Mouse (Mus musculus): ENCODE data around the gene Dtx3l.
"Not testable (repeated sequence)": the region's sequence is repeated elsewhere in the genome, so short reads cannot be mapped to it uniquely, and the experiment has no call there.

The Dtx3l gene

GRCm38 (mm10) chr16:35924341-35924740 is 14.6 kb downstream of the Dtx3l start:
- no peak for DNase-seq (ENCODE audit: low spot score)

GRCm38 (mm10) chr16:35923546-35924198 is 15.3 kb downstream of the Dtx3l start:
- no peak for DNase-seq (ENCODE audit: low spot score)

DNA sequence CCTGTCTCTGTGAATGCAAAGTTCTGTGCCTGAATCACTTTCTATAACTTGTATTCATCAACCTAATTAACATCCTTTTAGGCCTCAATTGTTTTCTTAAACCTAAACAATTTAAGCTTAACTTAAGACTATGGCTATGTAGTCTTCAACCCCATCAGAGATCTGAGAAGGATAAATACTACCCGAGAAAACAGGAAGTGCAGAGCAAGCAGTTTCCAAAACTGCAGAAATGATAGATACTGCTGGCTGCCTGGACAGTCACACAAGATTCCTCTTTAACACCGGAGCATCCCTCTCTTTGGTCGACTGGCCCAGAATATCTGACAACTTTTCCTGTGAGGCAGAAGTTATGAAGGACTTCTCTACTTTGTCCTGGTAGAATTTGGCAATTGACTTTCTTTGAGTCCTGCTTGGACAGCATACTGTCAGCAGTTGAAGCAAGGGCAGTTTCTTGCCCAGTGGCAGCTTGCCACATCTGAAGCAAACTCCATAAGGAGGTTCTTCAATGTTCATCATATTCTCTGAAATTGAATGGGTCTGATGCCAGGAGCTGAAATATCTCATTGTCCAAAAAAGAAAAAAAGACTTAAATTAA is 16.6 kb downstream of the Dtx3l start:
- no peak for DNase-seq (ENCODE audit: low spot score)

DNA sequence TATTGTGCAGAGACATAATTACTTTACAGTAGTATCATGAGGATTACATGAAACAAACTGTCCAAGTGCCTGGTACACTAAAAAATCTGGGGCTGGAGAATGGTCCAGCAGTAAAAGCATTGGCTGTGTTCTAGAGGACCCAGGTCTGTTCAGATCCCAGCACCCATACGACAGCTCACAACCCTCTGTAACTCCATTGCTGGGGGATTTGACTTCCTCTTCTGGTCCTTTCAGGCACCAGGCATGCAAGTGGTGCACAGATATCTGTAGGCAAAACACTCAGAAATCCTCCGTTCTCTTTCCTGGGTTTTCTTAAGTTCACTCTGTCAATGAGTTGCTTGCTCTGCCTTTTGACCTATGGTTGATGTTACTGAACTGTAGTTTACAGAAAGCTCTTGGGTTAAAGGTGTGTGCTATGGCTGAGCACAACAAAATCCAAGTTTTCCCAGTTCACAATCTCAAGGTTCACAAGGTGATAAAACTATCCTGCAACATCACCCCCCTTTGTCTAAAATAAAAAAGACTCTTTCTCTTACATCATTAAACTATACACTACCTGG is 17.2 kb downstream of the Dtx3l start:
- no peak for DNase-seq (ENCODE audit: low spot score)

DNA sequence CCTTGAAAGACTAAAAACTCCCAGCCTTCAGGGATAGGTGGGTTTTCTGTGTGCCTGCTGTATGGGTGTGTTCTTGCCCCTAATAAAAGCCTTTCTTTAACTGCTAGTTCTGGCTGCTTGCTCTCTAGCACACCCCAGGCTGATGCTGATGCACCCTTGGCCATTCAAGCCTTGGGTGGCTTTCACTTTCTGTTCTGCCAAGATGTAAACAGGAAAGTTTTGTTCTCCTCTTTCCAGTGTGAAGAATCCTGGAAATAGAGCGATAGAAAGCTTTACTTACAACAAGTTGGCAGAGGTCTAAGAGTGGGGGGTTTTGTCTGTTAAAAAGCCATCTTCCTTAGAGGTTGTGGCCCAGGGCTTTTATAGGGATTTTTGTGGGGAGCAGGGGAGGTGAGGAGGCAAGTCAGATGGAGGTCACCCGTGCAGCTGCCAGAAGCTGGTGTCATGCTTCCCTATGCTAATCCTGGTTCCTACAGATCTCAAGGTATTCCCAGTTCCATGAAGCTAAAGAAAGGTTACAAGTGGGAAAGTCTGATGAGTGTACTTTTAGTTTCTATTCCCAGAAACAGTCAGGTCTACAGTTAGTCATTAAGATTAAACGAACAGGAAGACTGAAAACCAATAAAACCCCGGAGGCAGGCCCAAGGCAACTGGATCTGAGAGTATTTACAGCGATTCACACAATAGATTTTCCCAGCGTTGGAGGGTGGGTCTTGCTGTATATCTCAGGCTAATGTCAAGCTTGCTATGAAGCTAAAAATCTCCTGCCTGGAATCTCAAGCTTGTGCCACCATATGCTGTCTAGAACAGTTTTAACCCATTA is 20.0 kb downstream of the Dtx3l start:
- no peak for DNase-seq (ENCODE audit: low spot score)

DNA sequence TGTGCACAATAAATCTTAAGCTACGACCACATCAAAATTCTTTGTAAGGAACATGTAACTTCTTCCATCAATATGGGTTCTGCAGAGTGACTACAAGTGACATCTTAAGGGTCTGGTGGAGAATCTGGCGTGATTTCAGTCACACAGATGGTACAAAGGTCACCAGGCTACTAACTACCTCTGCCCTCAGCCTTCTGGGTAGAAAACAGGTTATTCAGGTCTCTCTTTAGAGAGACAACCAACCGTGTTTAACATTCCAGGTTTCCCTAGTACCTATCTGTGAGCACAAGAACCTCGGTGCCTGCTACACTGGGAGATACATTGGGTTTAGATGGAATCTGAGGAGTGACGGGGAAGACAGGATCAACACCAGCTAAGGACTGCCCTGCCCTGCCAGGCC is 24.6 kb downstream of the Dtx3l start:
- DNase-seq (ENCODE audit: low spot score), result no peak

DNA sequence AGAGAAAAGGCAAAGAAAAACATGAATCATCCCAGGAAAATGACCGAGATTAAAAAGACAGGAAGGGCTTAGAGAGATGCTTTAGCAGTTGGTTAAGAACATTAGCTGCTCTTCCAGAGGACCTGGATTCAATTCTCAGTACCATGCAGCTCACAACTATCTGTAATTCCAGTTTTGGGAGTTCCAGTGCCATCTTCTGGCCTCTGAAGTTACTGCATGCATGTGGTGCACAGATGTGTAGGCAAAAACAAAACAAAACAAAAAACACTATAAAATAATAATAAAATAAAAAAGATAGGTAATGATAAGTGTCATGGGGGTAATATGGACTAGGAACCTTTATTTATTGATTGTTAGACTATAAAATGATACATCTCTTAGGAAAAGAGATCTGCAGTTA is 25.4 kb downstream of the Dtx3l start:
- peak; percentile 48 for DNase-seq (ENCODE audit: low spot score)

- DNase-seq (ENCODE audit: low spot score), result no peak
Measured at GRCm38 (mm10) chr16:35911449-35911848, 27.5 kb downstream of the Dtx3l start.

GRCm38 (mm10) chr16:35907432-35908201 is 31.3 kb downstream of the Dtx3l start:
- peak; percentile 9 for DNase-seq (ENCODE audit: low spot score)

DNA sequence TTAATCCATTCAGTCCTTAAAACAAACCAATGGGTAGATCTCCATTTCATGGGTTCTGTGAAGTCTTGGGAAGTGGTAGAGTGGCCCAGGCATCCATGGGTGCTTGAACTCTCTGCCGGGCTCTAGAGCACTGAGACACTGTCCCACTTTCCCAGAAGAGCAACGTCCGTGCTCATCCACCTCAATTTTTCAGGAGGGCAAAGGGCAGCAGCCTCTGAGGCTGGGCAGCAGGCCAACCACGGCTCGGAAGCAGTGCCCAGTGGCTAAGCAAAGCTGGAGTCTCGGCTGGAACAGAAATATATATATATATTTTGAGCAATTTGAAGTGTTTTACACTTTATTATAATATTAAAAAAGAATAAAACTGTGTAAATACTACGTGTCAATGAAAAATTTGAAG is 32.1 kb downstream of the Dtx3l start:
- DNase-seq (ENCODE audit: low spot score), result no peak

GRCm38 (mm10) chr16:35905819-35906485 is 33.0 kb downstream of the Dtx3l start:
- DNase-seq (ENCODE audit: low spot score), result no peak

DNA sequence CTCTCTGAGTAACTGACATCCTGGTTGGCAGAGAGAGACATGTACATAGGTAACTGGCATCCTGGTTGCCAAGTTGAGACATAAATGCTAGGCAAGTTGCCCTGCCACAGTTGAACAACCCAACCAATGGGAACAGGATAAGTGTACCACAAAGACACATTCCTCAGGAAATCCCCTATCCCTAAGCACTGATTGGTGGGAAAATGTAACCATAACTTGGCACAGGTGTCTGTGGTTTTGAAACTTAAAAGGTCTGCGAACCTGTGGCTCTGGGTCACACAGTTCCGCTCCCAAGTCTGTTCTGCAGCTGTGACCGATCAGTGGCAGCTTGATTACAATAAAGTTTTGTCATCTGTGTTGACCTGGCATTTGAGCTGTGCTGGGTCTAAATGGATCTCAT is 33.6 kb downstream of the Dtx3l start:
- DNase-seq (ENCODE audit: low spot score), result no peak

DNA sequence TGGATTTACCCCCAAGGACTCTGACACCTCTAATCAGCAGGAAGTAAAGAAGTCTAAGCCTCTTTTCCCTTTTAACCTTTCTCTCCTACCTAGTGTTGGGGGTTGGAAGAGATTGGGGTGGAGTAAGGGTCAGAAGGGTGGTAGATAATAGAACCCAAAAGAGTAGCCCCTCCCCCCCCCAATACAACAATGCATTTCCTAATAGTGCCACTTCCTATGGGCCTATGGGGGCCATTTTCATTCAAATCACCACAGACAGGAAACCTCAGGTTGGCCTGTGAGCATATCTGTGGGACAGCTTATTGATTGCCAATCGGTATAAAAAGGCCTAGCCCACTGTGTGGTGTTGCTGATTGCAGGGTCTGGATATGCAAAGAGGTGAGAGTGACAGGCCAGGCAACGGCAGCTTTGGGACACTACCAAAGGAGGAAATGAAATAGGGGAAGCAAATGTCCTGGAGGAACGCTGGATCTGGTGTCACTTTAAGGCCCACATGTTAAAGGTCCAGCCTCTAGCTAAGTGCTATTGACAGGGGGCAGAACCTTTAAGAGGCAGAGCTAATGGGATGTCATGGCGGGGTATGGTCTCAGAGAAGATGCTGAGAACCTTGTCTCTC is 34.7 kb downstream of the Dtx3l start:
- no peak for DNase-seq (ENCODE audit: low spot score)

DNA sequence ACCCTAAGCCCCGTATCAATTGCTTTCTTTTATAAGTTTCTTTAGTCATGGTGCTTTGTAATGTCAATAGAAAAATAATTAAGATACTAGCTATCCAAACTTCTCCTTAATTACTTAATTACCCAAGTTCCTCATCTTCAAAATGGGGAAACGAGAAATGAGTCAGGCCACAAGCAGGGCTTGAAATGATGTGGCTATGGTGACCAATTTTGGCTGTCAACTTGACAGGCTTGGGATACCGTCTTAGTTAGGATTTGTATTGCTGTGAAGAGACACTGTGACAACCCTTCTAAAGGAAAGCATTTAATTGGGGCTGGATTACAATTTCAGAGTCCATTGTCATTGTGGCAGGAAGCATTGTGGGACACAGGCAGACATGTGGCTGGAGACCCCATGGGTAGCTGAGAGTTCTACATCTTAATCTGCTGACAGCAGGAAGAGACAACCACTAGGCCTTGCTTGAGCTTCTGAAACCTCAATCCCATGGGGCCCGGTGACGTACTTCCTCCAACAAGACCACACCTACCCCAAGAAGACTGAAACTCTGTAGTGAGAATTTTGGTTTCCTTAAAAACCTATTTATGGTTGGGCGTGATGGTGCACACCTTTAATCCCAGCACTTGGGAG is 35.8 kb downstream of the Dtx3l start:
- no peak for DNase-seq (ENCODE audit: low spot score)

DNA sequence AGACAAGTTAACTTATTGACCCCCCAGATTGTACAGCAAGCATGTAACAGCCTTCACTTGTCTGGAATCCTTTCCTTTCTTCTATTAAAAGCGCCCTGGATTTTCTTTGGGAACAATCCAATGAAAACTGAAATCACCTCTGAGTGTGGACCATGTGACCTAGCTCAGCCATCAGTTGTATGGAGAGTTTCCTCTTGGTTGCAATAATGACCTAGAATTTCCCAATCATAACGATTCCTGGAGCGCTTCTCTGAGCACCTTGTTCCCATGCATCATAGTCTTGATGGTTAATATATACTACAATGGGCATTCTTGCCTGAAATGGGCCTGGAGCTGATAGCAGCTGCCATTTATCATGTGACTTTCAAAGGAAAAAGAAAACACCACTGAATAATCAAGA is 38.4 kb downstream of the Dtx3l start:
- no peak for DNase-seq (ENCODE audit: low spot score)

DNA sequence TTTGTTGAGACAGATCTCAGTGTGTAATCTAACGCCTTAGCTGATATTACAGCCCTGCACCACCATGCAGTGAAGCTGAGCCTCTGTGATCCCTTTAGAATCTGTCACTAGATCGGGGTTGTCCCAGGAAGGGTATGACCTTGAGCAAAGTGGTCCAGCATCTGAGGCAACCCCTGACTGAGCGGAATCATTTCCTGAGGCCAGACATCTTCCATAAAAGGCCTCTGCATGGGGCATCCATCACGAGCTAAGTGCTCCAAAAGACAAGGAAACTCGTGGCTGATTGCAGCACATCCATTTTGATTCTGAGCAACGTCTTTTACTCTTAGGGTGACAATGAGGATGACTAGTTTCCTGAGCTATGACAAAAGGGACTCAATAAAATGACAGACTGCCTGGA is 44.0 kb downstream of the Dtx3l start:
- DNase-seq (ENCODE audit: low spot score), result no peak

DNA sequence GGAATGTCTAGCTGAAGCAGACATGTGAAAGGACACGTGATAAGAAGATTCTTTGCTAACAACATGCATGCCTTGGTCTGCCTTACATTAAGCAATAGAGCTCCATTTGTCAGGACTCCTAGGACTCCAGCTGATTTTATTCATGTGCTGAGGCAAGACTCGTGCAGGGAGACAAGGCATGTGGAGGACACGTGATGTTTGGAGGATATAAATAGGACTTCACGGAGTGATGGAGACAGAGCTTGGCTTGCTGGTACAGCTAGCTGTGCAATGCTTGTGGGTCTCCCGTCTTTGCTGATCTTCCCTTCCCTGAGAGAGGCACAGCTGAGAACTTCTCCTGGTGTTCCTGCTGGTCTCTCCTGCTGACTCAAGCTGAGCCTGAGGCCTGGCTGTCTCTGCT is 47.3 kb downstream of the Dtx3l start:
- not testable (repeated sequence) for DNase-seq (ENCODE audit: low spot score)

DNA sequence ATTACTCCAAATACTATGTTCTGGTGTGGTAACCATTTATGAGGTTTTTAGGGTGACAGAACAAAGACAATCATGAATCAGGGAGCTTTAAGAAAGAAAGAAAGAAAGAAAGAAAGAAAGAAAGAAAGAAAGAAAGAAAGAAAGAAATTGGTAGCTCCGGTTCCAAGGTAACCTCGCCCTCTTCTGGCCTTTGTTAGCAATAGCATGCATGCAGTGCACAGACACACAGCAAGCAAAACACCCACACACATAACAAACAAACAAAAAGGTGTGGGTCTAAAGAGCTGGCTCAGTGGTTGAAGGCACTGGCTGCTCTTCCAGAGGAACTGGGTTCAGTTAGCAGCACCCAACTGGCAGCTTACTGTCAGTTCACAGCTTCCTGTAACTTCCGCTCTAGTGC is 48.3 kb downstream of the Dtx3l start:
- DNase-seq (ENCODE audit: low spot score), result peak; percentile 16

DNA sequence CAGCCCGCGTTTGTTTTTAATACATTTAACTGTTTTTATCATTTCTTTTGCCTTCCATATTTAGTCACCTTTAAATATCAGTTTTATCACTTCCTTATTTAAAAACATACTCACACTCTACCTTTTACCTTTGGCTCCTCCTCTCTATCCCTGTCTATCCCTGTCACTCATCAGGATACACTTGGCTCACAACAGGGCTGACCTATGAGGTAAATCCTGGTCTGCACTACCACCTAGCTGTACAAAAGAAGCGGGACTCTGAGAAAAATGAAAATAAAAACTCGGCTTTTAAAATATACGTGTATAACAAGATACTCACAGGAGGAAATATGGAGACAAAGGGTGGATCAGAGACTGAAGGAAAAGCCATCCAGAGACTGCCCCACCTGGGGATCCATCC is 50.0 kb downstream of the Dtx3l start:
- no peak for DNase-seq (ENCODE audit: low spot score)

DNA sequence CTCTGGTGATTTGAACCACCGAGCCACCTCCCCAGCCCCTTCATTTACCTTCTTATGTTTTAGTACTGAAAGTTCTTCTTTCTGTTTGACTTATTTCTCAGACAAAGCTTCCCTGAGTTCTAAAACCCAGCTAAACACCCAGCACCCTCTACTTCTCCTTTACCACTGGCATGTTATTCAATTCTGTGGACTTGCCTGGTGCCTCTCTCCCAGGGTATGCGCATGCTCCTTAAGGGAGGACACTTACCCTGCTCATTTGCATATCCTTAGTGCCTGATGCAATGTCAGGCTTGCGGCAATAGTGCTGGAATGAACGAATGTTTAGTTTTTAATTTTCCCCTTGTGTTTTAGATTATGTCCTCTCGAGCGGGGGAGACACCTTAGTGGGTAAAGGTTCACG is 50.8 kb downstream of the Dtx3l start:
- DNase-seq (ENCODE audit: low spot score), result no peak
